Mouse (Mus musculus) stomach, postnatal 0 days (tissue): ENCODE data around the gene Wdr11. TPM values are rescaled to one million over a fixed set of nuclear protein-coding genes. Genes with fewer than 3 reads are reported as not detected.
A peak's percentile ranks its signal among the peaks of the same experiment; 100 is the strongest.

Source experiments
- ATAC-seq: fragments of 200-750 bp; cut with Nextera tagmentation; 2 replicates; pipeline ENCODE4 v1.8.0; 2017; ENCODE audit not compliant: low FRiP score, low TSS enrichment
- DNase-seq: peaks from one replicate; pipeline ENCODE4 v3.0.0-alpha.2; 2016; ENCODE audit warnings: low spot score
- H3K27ac ChIP-seq: fragments of 300-500 bp; sonication (generic); replicated peaks from 2 replicates; pipeline ENCODE4 v1.5.1; 2014; ENCODE audit warnings: mild to moderate bottlenecking, control low read depth
- H3K27me3 ChIP-seq: fragments of 300-500 bp; sonication (generic); 2 replicates; pipeline ENCODE4 v1.6.1; 2014; ENCODE audit warnings: low read length; ENCODE audit not compliant: control insufficient read depth, insufficient read depth
- H3K36me3 ChIP-seq: fragments of 300-500 bp; sonication (generic); 2 replicates; pipeline ENCODE4 v1.6.1; 2014; ENCODE audit warnings: low read length, mixed read lengths; ENCODE audit not compliant: control insufficient read depth, insufficient read depth
- H3K4me1 ChIP-seq: fragments of 300-500 bp; sonication (generic); replicated peaks from 2 replicates; pipeline ENCODE4 v1.6.1; 2014; ENCODE audit warnings: antibody characterized with exemption; ENCODE audit not compliant: control insufficient read depth, insufficient read depth
- H3K4me2 ChIP-seq: fragments of 300-500 bp; sonication (generic); replicated peaks from 2 replicates; pipeline ENCODE4 v1.6.1; 2014; ENCODE audit warnings: low read depth, mild to moderate bottlenecking, control low read depth, moderate library complexity
- H3K4me3 ChIP-seq: fragments of 300-500 bp; sonication (generic); 2 replicates; pipeline ENCODE4 v1.5.1; 2014; ENCODE audit warnings: low read depth, low read length, control low read depth
- H3K9ac ChIP-seq: fragments of 300-500 bp; sonication (generic); 2 replicates; pipeline ENCODE4 v1.6.1; 2014; ENCODE audit warnings: mild to moderate bottlenecking, low read length, control low read depth, mixed read lengths
- H3K9me3 ChIP-seq: fragments of 300-500 bp; sonication (generic); 2 replicates; pipeline ENCODE4 v1.6.1; 2016; ENCODE audit warnings: low read length; ENCODE audit not compliant: control insufficient read depth
- CTCF ChIP-seq: IDR thresholded peaks from 2 replicates; pipeline ENCODE4 v1.5.1; 2016; ENCODE audit warnings: antibody characterized with exemption, low read depth, mild to moderate bottlenecking, moderate library complexity
- EP300 ChIP-seq: optimal IDR thresholded peaks from 2 replicates; pipeline ENCODE3; 2016; ENCODE audit warnings: antibody characterized with exemption
- WGBS: fragments of 180-500 bp; shearing (Covaris S2); extraction: QIAGEN DNeasy Blood & Tissue Kit; methylation state at CpG from one replicate; pipeline ENCODE4 v1.1.7; 2014; 5-methylcytosine and 5-hydroxymethylcytosine counted together
- polyA plus RNA-seq: library from polyadenylated mRNA; unstranded; fragments of >200 nt; fragmentation: Nextera tagmentation; extraction: Ambion mirVana; gene quantifications from 2 replicates; pipeline ENCODE4 v1.2.1, GENCODE M21; 2015

The Wdr11 gene
- polyA plus RNA-seq, 1 experiment from 2014 or later, result 13.9 TPM

DNA sequence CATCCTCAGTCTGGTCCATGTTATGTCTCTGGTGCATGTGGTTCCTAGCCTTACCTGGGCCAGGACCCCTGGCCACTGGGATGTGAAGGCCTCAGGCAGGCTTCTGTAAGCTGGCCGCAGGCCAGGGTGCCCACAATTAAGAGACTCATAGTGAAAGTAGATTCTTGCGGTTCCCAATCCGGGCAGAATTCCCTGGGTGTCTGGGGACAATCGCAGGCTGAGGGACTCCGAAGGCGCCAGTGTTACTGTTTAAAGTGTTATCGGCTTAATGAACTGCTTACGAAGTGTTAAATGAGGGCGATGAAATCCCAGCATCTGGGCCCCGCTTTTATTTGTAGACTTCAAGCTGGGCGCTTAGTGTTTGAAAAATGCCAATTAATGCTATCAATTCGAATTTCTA, 63.3 kb downstream of the Wdr11 start:
- no peaks in the 10 kb centered on the region for H3K9me3 ChIP-seq
- ATAC-seq (no peak), DNase-seq (no peak)
- WGBS, result 70% methylated on average over 12 of the region's 12 CpGs
- H3K9ac ChIP-seq, result no peak overlapping the region
- H3K36me3 ChIP-seq, result no peaks in the 10 kb centered on the region
- H3K27ac ChIP-seq, result no peak overlapping the region
- TF ChIP-seq CTCF (no peak), EP300 (no peak)
- H3K4me2 ChIP-seq, result no peak overlapping the region
- H3K4me3 ChIP-seq, result no peak overlapping the region
- peaks cover 2% of the 10 kb centered on the region; the same call in 1 of the 2 replicates for H3K4me1 ChIP-seq
- H3K27me3 ChIP-seq, result no peaks in the 10 kb centered on the region

DNA sequence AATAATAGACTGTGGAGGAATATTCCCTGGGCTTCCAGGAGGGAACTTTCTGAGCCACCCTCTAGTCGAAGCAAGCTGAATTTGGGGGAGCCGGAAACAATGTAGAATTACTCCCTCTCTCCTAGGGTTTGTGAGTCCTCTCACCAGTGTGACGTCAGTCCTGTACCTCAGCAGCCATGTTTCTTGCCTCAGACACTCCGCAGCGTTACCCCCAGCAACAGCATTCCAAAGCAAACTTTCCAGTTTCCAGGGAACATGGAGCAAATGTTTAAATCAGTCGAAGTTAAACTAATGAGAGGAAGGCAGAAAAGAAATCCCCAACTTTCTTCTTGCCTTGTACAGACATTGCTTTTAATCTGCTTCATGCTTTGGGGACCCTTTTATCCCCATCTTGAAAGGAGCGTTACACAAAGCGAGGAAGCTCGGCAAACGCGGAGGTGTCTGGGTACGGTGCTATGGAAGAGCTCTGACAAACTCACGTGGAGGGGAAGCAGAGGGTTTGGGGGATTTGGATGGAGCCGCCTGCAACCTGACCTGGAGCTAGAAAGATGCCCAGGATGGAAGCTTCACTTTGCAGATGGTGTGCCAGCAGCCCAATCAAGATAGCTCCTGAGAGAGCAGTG, 64.1 kb downstream of the Wdr11 start:
- H3K9me3 ChIP-seq, result no peaks in the 10 kb centered on the region
- ATAC-seq (no peak), DNase-seq (no peak)
- peaks cover 2% of the 10 kb centered on the region; the same call in 1 of the 2 replicates for H3K4me1 ChIP-seq
- H3K9ac ChIP-seq, result no peak overlapping the region
- no peak overlapping the region for H3K4me2 ChIP-seq
- WGBS, result 68% methylated on average over 14 of the region's 14 CpGs
- TF ChIP-seq CTCF (no peak), EP300 (no peak)
- H3K4me3 ChIP-seq, result no peak overlapping the region
- no peaks in the 10 kb centered on the region for H3K36me3 ChIP-seq
- peak overlapping the region; percentile 19 for H3K27ac ChIP-seq
- H3K27me3 ChIP-seq, result no peaks in the 10 kb centered on the region

DNA sequence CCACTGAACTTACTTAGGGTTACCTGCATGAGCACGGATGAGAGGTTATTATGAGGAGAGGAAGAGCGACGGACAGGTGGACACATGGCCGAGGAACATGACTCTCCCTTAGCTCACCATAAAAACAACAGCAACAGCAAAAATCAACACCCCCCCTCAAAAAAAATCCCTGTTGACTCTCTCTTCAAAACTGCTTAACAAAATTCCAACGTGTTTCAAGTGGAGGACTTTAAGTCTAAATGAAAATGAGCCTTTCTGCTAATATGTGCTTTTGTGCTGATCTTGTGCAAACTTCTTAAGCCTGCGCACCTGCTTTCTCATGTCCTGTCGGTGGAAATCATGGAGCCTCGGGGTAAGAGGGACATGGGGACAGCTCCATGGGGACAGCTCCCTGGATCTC, 66.2 kb downstream of the Wdr11 start:
- no peak for ATAC-seq
- H3K27ac ChIP-seq, result no peak overlapping the region

DNA sequence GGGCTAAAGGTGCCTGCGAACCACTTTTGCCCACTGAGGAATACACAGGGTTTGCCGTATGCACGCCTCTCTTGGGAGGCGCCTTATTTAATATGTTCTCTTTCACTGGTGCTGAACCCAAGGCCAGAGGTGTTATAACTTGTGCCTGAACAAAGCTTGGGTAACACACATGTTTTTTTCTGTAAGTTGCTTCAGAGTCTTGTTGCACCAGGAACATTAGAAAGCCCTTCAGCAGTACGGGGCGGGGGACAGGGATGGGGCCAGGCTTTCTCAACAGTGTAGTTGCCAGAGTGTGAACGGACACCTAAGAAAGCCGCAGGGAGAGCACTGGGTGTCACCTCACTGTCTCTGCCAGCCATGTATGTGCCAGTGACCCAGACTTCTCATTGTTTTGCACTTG, 68.1 kb downstream of the Wdr11 start:
- Histone ChIP-seq H3K9ac (no peak overlapping the region), H3K4me1 (peaks cover 4% of the 10 kb centered on the region; the same call in 1 of the 2 replicates), H3K27ac (peak overlapping the region; percentile 73), H3K9me3 (no peaks in the 10 kb centered on the region), H3K36me3 (no peaks in the 10 kb centered on the region), H3K27me3 (no peaks in the 10 kb centered on the region), H3K4me2 (no peak overlapping the region), H3K4me3 (no peak overlapping the region)
- TF ChIP-seq CTCF (no peak), EP300 (no peak)
- 61% methylated on average over 8 of the region's 8 CpGs for WGBS
- DNase-seq, result no peak
- no peak for ATAC-seq

More for the DNA sequence above, 66.2 kb downstream of the Wdr11 start:
- 74% methylated on average over 8 of the region's 8 CpGs for WGBS
- DNase-seq, result no peak
- Histone ChIP-seq H3K9ac (no peak overlapping the region), H3K36me3 (no peaks in the 10 kb centered on the region), H3K9me3 (no peaks in the 10 kb centered on the region), H3K27me3 (no peaks in the 10 kb centered on the region), H3K4me2 (no peak overlapping the region), H3K4me1 (peaks cover 2% of the 10 kb centered on the region; the same call in 1 of the 2 replicates), H3K4me3 (no peak overlapping the region)
- TF ChIP-seq CTCF (no peak), EP300 (no peak)

DNA sequence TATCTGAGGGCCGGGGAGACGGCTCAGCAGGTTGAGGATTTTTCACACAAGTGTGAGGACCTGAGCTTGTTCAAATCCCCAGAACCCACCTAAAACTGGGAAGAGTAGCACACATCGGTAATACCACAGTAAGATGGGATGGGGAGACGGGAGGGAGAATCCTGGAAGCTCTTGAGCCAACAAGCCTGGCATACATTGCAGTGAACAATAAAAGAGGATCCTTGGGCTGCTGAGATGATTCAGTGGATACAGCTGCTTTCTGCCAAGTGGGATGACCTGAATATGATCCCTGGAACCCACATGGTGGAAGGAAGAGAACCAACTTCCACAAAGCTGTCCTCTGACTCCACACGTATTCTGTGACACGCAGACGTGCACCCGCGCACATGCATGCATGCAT, 68.9 kb downstream of the Wdr11 start:
- H3K27me3 ChIP-seq, result no peaks in the 10 kb centered on the region
- H3K9me3 ChIP-seq, result no peaks in the 10 kb centered on the region
- H3K27ac ChIP-seq, result peak overlapping the region; percentile 53; the same call in 1 of the 2 replicates
- H3K4me1 ChIP-seq, result peaks cover 4% of the 10 kb centered on the region; the same call in 1 of the 2 replicates
- no peak for TF ChIP-seq EP300
- TF ChIP-seq CTCF, result no peak
- no peaks in the 10 kb centered on the region for H3K36me3 ChIP-seq
- no peak overlapping the region for H3K4me2 ChIP-seq
- 80% methylated on average over 9 of the region's 9 CpGs for WGBS
- ATAC-seq (no peak), DNase-seq (no peak)
- no peak overlapping the region for H3K4me3 ChIP-seq
- no peak overlapping the region for H3K9ac ChIP-seq

DNA sequence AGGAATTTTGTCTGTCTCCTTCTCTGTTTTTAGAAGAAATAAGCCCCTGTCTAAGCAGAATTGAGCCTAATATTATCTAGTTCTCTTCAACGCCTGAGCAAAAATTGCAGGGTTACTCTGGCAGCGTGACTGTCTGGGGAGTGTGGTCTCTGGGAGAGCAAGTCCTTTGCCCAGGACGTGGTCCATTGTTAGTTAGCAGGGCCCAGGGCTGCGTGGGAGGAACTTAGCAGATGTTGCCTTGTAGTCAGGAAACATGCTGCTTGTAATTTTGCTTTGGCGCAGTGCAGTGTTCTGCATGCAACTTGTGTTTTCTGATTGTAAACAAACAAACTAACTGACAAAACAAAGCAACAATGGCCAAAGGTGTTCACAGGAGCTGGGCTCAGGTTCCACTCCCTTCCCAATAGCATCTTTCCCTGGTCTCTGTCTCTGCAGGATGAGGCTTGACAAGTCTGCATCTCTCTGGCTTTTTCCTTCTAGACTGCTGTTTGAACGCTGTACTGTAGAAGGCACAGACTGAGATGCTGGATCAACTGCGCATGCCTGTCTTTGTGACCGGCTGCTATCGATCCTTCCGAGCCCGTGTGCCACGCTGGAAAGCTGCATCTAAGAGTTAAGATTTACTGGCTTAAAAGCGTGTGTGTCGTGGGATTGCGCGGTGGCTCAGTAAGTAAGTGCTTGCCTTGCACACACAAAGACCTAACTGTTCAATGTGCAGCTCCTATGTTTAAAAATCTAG, 70.6 kb downstream of the Wdr11 start:
- H3K27ac ChIP-seq, result peak overlapping the region; percentile 49; the same call in 1 of the 2 replicates
- H3K4me1 ChIP-seq, result peaks cover 4% of the 10 kb centered on the region; the same call in 1 of the 2 replicates
- ATAC-seq (no peak), DNase-seq (no peak)
- H3K4me2 ChIP-seq, result no peak overlapping the region
- 72% methylated on average over 16 of the region's 16 CpGs for WGBS
- no peaks in the 10 kb centered on the region for H3K9me3 ChIP-seq
- H3K27me3 ChIP-seq, result no peaks in the 10 kb centered on the region
- H3K36me3 ChIP-seq, result no peaks in the 10 kb centered on the region
- no peak for TF ChIP-seq EP300
- TF ChIP-seq CTCF, result no peak
- no peak overlapping the region for H3K4me3 ChIP-seq
- H3K9ac ChIP-seq, result no peak overlapping the region
